Mouse (Mus musculus): ENCODE data around the gene Lrrc8c.

The Lrrc8c gene

DNA sequence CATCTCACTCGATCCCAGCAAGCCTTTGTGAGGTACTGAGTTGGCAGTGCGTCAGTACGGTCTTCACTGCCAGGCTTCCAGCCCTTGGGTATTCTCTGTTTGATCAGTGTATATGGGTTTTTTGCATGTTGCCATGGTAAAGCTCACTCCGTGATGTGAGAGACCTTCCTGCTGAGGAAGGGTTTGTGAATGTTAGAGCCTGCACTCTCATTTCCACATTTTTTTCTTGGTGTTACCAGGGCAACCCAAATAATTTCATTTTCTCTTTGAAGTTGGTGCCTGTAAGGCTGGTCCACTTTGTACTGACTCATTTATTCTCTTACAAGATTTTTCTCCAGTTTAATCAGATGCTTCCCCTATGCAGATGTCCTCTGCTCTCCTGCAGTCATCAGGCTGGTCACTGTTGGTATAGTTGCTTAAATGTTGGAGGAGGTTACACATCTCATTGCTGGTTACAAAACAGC, 38.6 kb downstream of the Lrrc8c start:
- no peak for DNase-seq

DNA sequence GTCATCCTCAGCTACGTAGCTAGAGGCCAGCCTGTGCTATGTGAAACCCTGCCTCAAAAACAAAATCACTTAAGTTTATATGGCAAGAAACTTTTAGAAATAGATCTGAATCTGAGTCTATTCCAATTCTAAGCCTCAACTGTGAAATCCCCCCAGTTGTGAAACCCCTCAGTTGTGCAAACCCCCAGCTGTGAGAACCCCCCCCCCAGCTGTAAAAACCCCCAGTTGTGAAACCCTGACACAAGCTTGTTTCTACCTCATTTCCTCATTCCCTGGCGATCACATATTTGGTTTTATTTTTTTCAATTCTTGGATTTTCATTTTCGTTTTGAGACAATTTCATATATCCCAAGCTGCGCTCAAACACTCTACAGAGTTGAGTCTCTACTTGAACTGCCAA, 39.3 kb downstream of the Lrrc8c start:
- no peak for DNase-seq

DNA sequence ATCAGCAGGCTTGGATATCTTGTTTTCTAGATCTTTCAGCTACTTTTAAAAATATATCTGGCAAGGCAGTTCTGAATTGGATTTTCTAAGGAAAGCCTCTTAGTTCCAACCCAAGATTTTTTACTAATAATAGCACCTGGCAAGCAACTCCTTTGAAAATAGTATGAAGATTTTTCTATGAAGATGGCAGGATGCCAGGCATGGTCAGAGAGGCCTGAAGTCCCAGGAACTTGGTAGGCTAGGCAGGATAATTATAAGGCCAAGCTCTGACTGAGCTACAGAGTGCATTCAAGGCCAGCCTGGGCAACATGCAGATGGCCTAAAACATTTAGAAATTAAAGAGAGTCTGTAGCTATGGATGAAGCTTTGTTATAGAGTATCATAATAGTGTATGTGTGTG, 42.7 kb downstream of the Lrrc8c start:
- no peak for DNase-seq

GRCm38 (mm10) chr5:105564761-105565160, 45.6 kb downstream of the Lrrc8c start:
- no peak for DNase-seq

GRCm38 (mm10) chr5:105565824-105566223, 46.6 kb downstream of the Lrrc8c start:
- no peak for DNase-seq

DNA sequence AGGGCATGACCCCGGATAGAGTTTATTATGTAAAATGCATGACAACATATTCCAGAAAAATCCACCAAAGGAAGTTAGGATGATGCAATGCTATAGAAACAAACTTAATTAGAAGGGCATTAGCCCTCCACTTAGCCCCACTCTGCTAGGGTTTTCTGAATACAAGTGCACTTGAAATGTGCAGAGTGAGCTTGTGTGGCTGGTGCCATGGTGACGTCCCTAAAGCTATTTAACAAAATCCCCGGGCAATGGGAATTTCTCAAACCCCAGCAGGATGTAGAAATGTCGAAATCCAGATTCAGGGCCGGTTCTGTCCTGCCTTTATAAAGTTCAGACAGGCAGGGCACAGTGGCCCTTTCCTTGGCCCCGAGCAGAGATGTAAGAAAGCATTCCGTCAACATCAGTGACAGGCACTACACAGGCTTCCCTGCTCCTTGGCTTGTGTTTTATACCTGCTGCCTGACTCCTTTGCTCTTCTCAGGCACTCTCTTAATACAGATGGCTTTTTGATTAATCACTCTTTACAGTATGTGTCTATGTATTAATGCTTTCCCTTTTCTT, 47.7 kb downstream of the Lrrc8c start:
- no peak for DNase-seq

GRCm38 (mm10) chr5:105568043-105568747, 49.0 kb downstream of the Lrrc8c start:
- DNase-seq = no peak

DNA sequence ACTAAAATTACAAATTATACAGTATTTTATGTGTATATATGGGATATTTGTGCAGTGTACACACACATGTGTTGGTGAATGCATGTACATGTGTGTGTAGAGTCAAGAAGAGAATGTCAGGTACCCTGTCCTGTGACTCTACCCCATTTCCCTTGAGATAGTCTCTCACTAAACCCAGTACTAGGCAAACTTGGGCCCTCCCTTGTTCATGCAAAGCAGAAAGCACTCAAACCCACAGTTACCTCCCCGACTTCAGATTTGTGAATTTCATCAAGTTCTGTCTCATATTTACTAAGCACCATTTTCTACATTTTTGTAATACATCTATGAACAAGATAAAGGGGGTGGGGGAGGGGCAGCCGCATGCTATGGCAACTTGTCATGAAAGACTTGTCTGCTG, 50.0 kb downstream of the Lrrc8c start:
- DNase-seq = no peak

DNA sequence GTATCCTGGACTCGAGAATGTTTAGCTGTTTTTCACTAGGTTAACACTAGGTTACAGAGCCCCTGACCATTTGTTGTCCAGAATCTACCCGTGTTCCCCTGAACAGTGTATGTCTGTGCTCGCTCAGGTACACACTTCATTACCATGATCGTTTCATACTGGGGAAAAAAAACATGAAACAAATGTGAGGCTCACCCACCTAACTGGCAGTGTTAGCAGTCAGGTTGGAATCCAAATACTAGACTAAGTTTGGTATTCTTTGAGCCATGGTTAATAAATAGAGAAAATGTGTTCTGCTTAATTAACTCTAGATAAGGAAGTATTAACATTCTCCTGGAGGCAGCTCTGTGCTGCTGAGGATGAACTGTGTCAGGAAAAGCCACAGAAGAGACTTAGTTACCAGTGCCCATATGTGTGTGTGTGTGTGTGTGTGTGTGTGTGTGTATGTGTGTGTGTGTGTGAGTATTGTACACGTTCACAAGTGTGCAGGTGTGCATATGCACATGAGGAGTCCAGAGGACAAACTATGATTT, 53.0 kb downstream of the Lrrc8c start:
- DNase-seq = no peak

GRCm38 (mm10) chr5:105572876-105573275, 53.7 kb downstream of the Lrrc8c start:
- no peak for DNase-seq

GRCm38 (mm10) chr5:105574835-105575234, 55.6 kb downstream of the Lrrc8c start:
- no peak for DNase-seq

DNA sequence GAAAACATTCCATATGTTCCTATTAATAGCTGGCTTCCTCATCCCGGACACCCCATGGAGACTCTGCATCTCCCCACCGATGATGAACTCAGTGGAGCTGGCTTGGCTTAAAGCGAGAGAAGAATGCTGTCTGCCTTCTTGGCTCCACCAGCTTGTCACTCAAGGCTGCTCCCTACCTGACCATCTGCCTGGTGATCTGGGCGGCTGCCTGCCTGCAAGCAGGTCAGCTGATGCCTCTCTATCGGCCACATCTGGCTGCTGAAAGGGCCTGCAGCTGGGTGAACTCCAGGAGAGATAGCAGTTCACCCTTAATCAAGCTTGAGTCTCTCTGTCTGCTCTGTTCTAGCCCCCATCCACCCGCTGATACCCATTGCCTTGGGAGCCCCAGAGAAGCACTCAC, 56.7 kb downstream of the Lrrc8c start:
- no peak for DNase-seq

DNA sequence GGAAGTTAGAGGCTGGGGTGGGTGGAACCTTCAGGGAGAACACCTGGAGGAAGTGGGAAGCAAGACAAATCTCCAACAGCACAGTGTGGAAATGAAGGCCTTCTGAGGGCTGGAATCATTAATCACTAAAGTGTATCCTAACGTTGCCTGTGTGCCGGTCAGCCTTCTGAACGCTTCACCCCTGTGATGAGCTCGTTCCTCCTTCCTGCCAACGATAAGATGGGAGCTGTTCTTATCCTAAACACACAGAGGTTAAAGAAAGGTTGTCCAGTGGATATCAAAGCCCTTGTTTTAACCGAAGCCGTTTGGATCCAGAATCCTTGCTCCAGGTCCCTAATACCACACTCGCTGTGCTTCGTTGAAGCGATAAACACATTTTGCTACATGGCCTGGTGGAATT, 61.7 kb downstream of the Lrrc8c start:
- DNase-seq = no peak

DNA sequence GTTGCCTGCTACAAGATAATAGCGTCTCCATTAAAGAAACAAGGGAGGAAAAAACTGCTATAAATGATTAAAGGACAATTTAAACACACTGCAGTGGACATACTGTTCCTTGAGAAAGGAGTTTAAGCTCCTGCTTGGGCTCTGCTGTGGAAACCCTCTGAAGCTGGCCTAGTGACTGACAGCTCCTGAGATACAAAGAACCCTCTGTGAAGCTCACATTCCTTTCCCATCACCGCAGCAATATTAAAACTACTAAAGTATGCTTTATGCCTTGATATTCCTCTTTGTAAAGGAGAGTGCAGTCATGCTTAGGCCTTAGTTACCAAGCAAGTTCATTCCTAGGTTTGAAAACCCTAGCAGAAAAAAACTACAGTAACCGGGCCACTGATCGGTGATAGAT, 66.7 kb downstream of the Lrrc8c start:
- no peak for DNase-seq

- no peak for DNase-seq
These were observed 67.5 kb downstream of the Lrrc8c start for GRCm38 (mm10) chr5:105586655-105587054.

- no peak for DNase-seq
These were observed 68.3 kb downstream of the Lrrc8c start for GRCm38 (mm10) chr5:105587471-105587870.

- no peak for DNase-seq
These were observed 69.5 kb downstream of the Lrrc8c start for GRCm38 (mm10) chr5:105588683-105589082.

GRCm38 (mm10) chr5:105589119-105589518, 69.9 kb downstream of the Lrrc8c start:
- DNase-seq = no peak

- DNase-seq = no peak
These were observed 73.2 kb downstream of the Lrrc8c start for GRCm38 (mm10) chr5:105592396-105592795.

GRCm38 (mm10) chr5:105593630-105594029, 74.4 kb downstream of the Lrrc8c start:
- DNase-seq = no peak

DNA sequence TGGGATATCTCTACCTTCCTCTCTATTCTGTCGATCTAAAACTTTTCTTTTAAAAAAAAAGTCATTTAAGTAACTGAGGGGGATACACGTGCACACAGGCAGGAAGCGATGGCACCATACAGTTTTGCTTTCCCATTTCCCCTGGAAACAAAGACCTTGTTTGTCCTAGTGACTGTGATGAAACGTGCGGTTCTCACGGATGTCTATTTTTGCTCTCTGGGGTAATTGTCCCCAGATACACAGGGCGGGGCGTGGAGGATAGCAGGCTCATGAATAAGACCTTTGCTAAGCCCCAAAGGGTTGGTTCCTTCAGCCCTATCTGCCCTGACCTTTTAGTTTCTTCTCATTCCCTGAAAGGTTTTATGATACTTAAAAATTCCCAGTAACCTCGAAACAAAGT, 79.7 kb downstream of the Lrrc8c start:
- no peak for DNase-seq

DNA sequence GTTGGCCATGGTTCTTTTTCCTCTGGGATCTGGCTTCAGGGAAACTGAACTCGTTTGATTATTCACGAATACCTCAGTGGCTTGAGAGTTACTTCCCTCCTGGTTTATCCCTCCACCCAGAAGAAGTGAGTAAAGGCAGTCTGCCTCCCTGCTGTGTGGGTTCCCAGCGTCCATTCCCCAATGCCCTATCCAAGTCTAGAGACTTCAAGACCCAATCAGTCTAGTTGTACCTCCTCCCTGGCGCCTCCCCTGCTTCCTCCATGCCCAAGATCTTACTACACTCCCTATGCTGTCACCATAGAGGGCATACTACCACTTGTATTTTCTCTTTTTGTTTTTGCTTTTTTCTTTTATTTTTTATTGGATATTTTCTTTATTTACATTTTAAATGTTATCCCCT, 80.1 kb downstream of the Lrrc8c start:
- no peak for DNase-seq

- DNase-seq = no peak
These were observed 81.8 kb downstream of the Lrrc8c start for GRCm38 (mm10) chr5:105600998-105601397.

- no peak for DNase-seq
These were observed 83.4 kb downstream of the Lrrc8c start for GRCm38 (mm10) chr5:105602585-105602984.

- no peak for DNase-seq
These were observed 86.5 kb downstream of the Lrrc8c start for GRCm38 (mm10) chr5:105605736-105606135.
